Mouse (Mus musculus): ENCODE measurements around the gene Hivep2. TPM values are rescaled to one million over a fixed set of nuclear protein-coding genes. Genes with fewer than 3 reads are reported as not detected.

Hivep2 gene
- total and polyA plus RNA-seq, 2 experiments from 2014 or later = 10.8 to 37.5 TPM

DNA sequence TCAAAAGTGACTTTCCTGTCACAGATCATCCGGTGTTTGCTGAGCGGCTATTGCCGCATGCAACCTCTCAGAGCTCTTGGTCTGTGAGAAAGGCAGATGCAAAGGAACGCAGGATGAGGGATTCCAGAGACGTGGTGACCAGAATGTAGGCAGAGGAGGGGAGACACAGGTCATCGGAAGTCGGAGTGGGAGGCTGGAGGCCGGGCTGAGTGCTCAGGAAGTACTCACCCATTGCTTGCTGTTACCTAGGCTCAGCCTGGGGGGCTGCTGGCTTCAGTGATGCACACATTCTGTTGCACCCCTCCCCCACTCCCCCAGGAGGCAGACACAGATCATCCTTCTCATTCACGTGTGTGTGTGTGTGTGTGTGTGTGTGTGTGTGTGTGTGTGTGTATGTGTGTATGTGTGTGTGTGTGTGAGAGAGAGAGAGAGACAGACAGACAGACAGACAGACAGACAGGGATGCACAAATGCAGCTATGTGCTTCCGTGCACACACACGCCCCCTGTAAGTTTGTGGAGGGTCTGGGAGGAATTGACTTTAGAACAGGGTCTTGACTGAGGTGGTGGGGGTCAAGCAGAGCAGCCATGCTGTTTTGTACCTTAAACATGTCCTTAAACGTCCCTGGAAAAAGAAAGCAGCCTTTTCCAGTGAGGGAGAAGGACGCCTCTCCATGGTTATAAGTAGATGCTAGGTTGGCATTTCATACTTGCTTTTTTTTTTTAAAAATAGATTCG is 78.3 kb downstream of the Hivep2 start:
- Histone ChIP-seq H3K9me3 (ENCODE audit: low read length) (no peaks in the 10 kb centered on the region), H3K36me3 (ENCODE audit: insufficient read depth, low read length) (no peaks in the 10 kb centered on the region), H3K4me2 (ENCODE audit: low read depth, low read length, poor library complexity, severe bottlenecking) (no peak overlapping the region), H3K4me1 (ENCODE audit: insufficient read depth, low read length) (peaks cover 3% of the 10 kb centered on the region; the same call in 1 of the 2 replicates), H3K27me3 (ENCODE audit: insufficient read depth, low read length) (no peaks in the 10 kb centered on the region), H3K9ac (replicated peaks; ENCODE audit: low read length, poor library complexity, severe bottlenecking) (no peak overlapping the region), H3K27ac (ENCODE audit: low read depth, low read length) (no peak overlapping the region), H3K4me3 (ENCODE audit: low read depth, low read length) (no peak overlapping the region)
- TF ChIP-seq CTCF (IDR thresholded peaks at IDR 0.05) = no peak
- DNase-seq (ENCODE audit: low spot score) (no peak), ATAC-seq (ENCODE audit: low FRiP score) (no peak)
- WGBS = 60% methylated on average over 12 of the region's 14 CpGs

DNA sequence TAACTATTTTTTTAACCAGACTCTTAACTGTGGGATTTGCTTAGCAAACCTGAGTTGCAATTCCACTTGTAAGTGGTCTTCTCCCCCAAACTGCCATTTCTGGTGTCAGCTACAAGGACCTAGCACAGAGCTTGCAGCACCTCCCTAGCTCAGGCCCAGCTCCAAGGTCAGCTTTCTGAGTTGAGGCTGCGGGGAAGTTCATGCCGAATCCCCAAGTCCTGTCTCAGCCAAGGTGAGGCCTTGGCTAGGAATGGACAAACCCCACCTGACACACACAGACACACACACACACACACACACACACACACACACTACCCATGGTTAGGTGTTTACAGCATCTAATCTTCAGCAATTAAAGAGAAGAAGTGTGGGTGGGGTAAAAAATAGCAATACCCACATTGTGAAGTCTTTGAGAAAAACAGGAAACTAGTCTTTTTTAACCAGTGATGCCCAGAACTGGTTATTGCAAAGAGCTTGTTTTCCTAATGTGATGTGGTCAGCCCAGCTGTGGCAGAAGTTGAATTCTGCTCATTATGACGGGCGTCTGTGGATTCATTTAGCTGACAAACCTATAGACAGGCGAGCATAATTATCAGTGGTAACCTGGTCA is 79.0 kb downstream of the Hivep2 start:
- no peak for ATAC-seq (ENCODE audit: low FRiP score)
- Histone ChIP-seq H3K4me1 (ENCODE audit: insufficient read depth, low read length) (peaks cover 3% of the 10 kb centered on the region; the same call in 1 of the 2 replicates), H3K36me3 (ENCODE audit: insufficient read depth, low read length) (no peaks in the 10 kb centered on the region), H3K27me3 (ENCODE audit: insufficient read depth, low read length) (no peaks in the 10 kb centered on the region), H3K4me3 (ENCODE audit: low read depth, low read length) (no peak overlapping the region), H3K9ac (replicated peaks; ENCODE audit: low read length, poor library complexity, severe bottlenecking) (no peak overlapping the region), H3K4me2 (ENCODE audit: low read depth, low read length, poor library complexity, severe bottlenecking) (no peak overlapping the region), H3K27ac (ENCODE audit: low read depth, low read length) (no peak overlapping the region), H3K9me3 (ENCODE audit: low read length) (no peaks in the 10 kb centered on the region)
- no peak for TF ChIP-seq CTCF (IDR thresholded peaks at IDR 0.05)
- 89% methylated on average over 5 of the region's 5 CpGs for WGBS
- no peak for DNase-seq (ENCODE audit: low spot score)

DNA sequence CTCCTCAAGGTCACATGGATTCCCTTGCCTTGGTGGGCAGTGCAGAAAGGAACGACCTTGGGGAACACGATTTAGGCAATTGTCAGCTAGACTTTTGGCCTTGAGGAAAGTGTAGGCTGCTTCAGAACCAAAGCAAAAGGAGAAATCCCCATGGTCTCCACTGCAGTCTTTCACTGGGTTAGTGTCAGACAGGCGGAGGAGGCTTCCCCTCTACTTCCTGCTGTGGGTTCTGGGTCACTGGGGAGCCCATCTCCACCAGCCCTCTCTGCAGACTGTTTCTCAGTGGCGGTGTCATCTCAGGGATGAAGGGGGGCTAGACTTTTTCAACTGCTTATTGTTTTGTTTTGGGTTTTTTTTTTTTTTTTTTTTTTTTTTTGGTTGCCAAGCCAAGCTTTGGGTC is 79.9 kb downstream of the Hivep2 start:
- no peak for DNase-seq (ENCODE audit: low spot score)
- Histone ChIP-seq H3K4me2 (ENCODE audit: low read depth, low read length, poor library complexity, severe bottlenecking) (no peak overlapping the region), H3K36me3 (ENCODE audit: insufficient read depth, low read length) (no peaks in the 10 kb centered on the region), H3K9me3 (ENCODE audit: low read length) (no peaks in the 10 kb centered on the region), H3K27ac (ENCODE audit: low read depth, low read length) (no peak overlapping the region), H3K4me3 (ENCODE audit: low read depth, low read length) (no peak overlapping the region), H3K4me1 (ENCODE audit: insufficient read depth, low read length) (peaks cover 3% of the 10 kb centered on the region; the same call in 1 of the 2 replicates), H3K9ac (replicated peaks; ENCODE audit: low read length, poor library complexity, severe bottlenecking) (no peak overlapping the region), H3K27me3 (ENCODE audit: insufficient read depth, low read length) (no peaks in the 10 kb centered on the region)
- WGBS = 35% methylated on average over 4 of the region's 4 CpGs
- no peak for TF ChIP-seq CTCF (IDR thresholded peaks at IDR 0.05)
- no peak for ATAC-seq (ENCODE audit: low FRiP score)

DNA sequence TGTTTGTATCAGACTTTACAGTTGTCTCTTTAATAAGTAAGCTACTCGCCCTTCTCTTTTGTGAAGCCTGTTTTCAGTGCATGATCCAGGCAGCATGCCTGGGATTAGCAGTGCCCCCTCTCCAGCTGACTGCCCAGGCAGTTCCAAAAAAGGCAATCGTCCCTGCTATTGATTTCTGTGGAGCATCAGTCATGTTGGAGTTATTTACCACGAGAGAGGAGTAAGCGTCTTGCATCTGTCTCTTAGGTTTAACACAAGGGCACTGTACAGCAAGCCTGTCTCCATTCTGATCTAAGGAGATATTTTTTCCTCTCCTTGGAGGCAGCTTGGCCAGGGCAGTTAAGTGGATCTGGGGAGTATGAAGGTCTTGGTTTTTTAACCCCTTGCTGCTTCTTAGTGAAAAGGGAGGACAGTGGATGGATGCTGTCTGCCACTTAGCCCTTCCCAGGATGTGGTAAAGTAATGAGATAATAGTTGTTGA is 80.3 kb downstream of the Hivep2 start:
- Histone ChIP-seq H3K27me3 (ENCODE audit: insufficient read depth, low read length) (no peaks in the 10 kb centered on the region), H3K4me3 (ENCODE audit: low read depth, low read length) (no peak overlapping the region), H3K9me3 (ENCODE audit: low read length) (no peaks in the 10 kb centered on the region), H3K27ac (ENCODE audit: low read depth, low read length) (no peak overlapping the region), H3K4me1 (ENCODE audit: insufficient read depth, low read length) (peaks cover 3% of the 10 kb centered on the region; the same call in 1 of the 2 replicates), H3K9ac (replicated peaks; ENCODE audit: low read length, poor library complexity, severe bottlenecking) (no peak overlapping the region), H3K36me3 (ENCODE audit: insufficient read depth, low read length) (no peaks in the 10 kb centered on the region), H3K4me2 (ENCODE audit: low read depth, low read length, poor library complexity, severe bottlenecking) (no peak overlapping the region)
- DNase-seq (ENCODE audit: low spot score) (no peak), ATAC-seq (ENCODE audit: low FRiP score) (no peak)
- no peak for TF ChIP-seq CTCF (IDR thresholded peaks at IDR 0.05)
- 10% methylated on average over 4 of the region's 4 CpGs for WGBS

DNA sequence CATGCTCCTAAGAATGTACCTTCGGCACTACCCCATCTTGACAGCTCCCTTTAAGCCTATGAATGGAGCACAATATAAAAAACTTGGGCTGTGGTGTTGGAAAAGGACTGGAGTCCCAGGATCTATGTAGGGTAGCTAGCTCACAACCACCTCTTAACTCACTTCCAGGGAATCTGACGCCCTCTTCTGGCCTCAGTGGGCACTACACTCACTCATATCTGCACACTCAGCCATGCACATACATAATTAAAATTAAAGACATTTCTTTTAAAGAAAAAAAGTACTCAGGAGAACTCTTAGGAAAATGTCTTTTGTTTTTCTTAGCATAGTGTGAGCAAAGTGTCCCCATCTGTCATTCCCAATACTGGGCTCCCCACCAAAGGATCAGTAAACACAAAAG is 81.1 kb downstream of the Hivep2 start:
- Histone ChIP-seq H3K27ac (ENCODE audit: low read depth, low read length) (no peak overlapping the region), H3K4me1 (ENCODE audit: insufficient read depth, low read length) (peaks cover 3% of the 10 kb centered on the region; the same call in 1 of the 2 replicates), H3K4me2 (ENCODE audit: low read depth, low read length, poor library complexity, severe bottlenecking) (no peak overlapping the region), H3K9me3 (ENCODE audit: low read length) (no peaks in the 10 kb centered on the region), H3K9ac (replicated peaks; ENCODE audit: low read length, poor library complexity, severe bottlenecking) (no peak overlapping the region), H3K27me3 (ENCODE audit: insufficient read depth, low read length) (no peaks in the 10 kb centered on the region), H3K36me3 (ENCODE audit: insufficient read depth, low read length) (no peaks in the 10 kb centered on the region), H3K4me3 (ENCODE audit: low read depth, low read length) (no peak overlapping the region)
- DNase-seq (ENCODE audit: low spot score) (no peak), ATAC-seq (ENCODE audit: low FRiP score) (no peak)
- 66% methylated on average over 2 of the region's 2 CpGs for WGBS
- TF ChIP-seq CTCF (IDR thresholded peaks at IDR 0.05) = peak; percentile 52

DNA sequence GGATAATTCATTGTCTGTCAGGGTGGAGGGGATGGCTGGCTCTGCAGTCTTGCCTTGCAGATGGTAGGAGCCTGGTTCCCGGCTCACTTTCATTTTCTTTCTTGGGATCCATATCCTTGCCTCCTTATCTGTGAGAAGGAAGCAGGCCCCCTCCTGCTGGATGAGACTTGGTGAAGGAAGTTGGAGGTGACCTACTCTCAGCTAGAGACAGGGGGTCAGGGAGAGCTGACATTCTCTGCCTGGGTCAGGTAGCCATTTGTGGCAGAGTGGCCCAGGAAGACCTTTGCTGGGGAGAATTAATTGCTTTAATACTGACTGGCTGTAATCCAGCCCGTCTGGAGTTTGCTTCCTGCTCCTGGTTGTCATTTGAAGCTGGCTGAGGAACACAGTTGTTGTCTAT is 81.8 kb downstream of the Hivep2 start:
- no peak for TF ChIP-seq CTCF (IDR thresholded peaks at IDR 0.05)
- Histone ChIP-seq H3K36me3 (ENCODE audit: insufficient read depth, low read length) (no peaks in the 10 kb centered on the region), H3K27ac (ENCODE audit: low read depth, low read length) (no peak overlapping the region), H3K4me3 (ENCODE audit: low read depth, low read length) (no peak overlapping the region), H3K27me3 (ENCODE audit: insufficient read depth, low read length) (no peaks in the 10 kb centered on the region), H3K4me1 (ENCODE audit: insufficient read depth, low read length) (peaks cover 3% of the 10 kb centered on the region; the same call in 1 of the 2 replicates), H3K9me3 (ENCODE audit: low read length) (no peaks in the 10 kb centered on the region), H3K9ac (replicated peaks; ENCODE audit: low read length, poor library complexity, severe bottlenecking) (no peak overlapping the region), H3K4me2 (ENCODE audit: low read depth, low read length, poor library complexity, severe bottlenecking) (no peak overlapping the region)
- DNase-seq (ENCODE audit: low spot score) (no peak), ATAC-seq (ENCODE audit: low FRiP score) (peak; percentile 14; the same call in 1 of the 2 replicates)
- WGBS = 49% methylated on average over 2 of the region's 2 CpGs
